Mouse (Mus musculus) brain, embryonic 14.5 days (tissue): Measurements from ENCODE around the gene Pir.

ENCODE experiments used
- CTCF ChIP-seq: fragments of 200-500 bp; IDR thresholded peaks from 2 replicates; pipeline ENCODE4 v1.5.1; 2012; ENCODE audit warnings: inconsistent platforms, mild to moderate bottlenecking, moderate library complexity, borderline replicate concordance; ENCODE audit not compliant: insufficient read depth, insufficient read length; ENCODE audit errors: extremely low read depth
- POLR2A ChIP-seq: fragments of 200-500 bp; IDR thresholded peaks from 2 replicates; pipeline ENCODE4 v1.6.1; 2012; ENCODE audit warnings: mild to moderate bottlenecking, inconsistent platforms, borderline replicate concordance; ENCODE audit not compliant: poor library complexity, insufficient read depth, insufficient read length, severe bottlenecking; ENCODE audit errors: extremely low read depth

DNA sequence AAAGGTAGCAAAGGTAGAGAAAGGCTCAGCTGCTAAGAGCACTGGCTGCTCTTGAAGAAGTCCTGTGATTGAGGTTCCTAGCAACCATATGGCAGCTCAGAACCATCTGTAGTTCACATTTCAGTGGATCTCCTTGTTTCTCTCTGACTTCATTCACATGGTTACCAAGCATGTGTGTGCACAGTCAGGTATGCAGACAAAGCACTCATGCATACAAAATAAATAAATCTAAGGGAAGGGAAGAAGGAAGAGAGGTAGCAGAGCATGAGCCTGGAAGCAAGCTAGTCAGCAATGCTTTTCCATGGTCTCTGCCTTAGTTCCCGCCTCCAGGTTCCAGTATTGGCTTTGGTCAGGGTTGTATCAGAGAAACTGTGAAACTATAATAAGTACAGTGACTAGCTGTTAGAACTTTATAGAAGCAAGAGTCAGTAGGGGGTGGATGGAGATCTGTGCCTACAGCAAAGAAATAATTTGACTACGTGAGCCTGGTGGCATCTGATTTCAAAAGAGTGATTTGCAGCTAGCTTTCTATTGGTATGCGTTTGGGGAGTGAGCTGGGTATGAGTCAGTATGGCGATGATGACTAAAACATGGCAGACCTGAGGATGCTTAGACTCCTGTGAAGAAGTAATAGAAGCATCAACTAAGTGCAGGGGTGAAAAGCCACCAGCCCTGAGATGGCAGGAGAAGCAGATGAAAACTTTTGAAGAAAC lies 96.1 kb downstream of the Pir start:
- TF ChIP-seq CTCF (no peak), POLR2A (no peak)
